Mouse (Mus musculus) hindbrain, embryonic 11.5 days (tissue): Measurements from ENCODE around the gene Lsm2. TPM values are rescaled to one million over a fixed set of nuclear protein-coding genes. Genes with fewer than 3 reads are reported as not detected.
A peak's percentile ranks its signal among the peaks of the same experiment; 100 is the strongest.
"Not testable (repeated sequence)": the region's sequence is repeated elsewhere in the genome, so short reads cannot be mapped to it uniquely, and the experiment has no call there.

Experiments used
- ATAC-seq: fragments of 200-750 bp; cut with Nextera tagmentation; 2 replicates; pipeline ENCODE4 v1.8.0; 2017; ENCODE audit warnings: mild to moderate bottlenecking, moderate TSS enrichment, moderate library complexity; ENCODE audit not compliant: low FRiP score
- DNase-seq: peaks from one replicate; pipeline ENCODE4 v3.0.0-alpha.2; 2015; ENCODE audit warnings: low spot score
- H3K27ac ChIP-seq: fragments of 300-500 bp; sonication (generic); 2 replicates; pipeline ENCODE4 v1.5.1; 2014; ENCODE audit warnings: mild to moderate bottlenecking, low read depth, low read length
- H3K27me3 ChIP-seq: fragments of 300-500 bp; sonication (generic); 2 replicates; pipeline ENCODE4 v1.6.1; 2014; ENCODE audit warnings: mild to moderate bottlenecking, low read length, moderate library complexity, mixed read lengths; ENCODE audit not compliant: control insufficient read depth, insufficient read depth
- H3K36me3 ChIP-seq: fragments of 300-500 bp; sonication (generic); 2 replicates; pipeline ENCODE4 v1.6.1; 2014; ENCODE audit warnings: mild to moderate bottlenecking, low read length, moderate library complexity, mixed read lengths; ENCODE audit not compliant: control insufficient read depth, insufficient read depth
- H3K4me1 ChIP-seq: fragments of 300-500 bp; sonication (generic); replicated peaks from 2 replicates; pipeline ENCODE4 v1.6.1; 2014; ENCODE audit warnings: low read length, mixed read lengths; ENCODE audit not compliant: control insufficient read depth, insufficient read depth
- H3K4me2 ChIP-seq: fragments of 300-500 bp; sonication (generic); replicated peaks from 2 replicates; pipeline ENCODE4 v1.6.1; 2014; ENCODE audit warnings: mild to moderate bottlenecking, low read depth, low read length
- H3K4me3 ChIP-seq: fragments of 300-500 bp; sonication (generic); 2 replicates; pipeline ENCODE4 v1.5.1; 2014; ENCODE audit warnings: low read depth, low read length
- H3K9ac ChIP-seq: fragments of 300-500 bp; sonication (generic); 2 replicates; pipeline ENCODE4 v1.6.1; 2014; ENCODE audit warnings: low read depth, low read length
- H3K9me3 ChIP-seq: fragments of 300-500 bp; sonication (generic); 2 replicates; pipeline ENCODE4 v1.6.1; 2016; ENCODE audit warnings: low read length; ENCODE audit not compliant: control insufficient read depth
- WGBS: fragments of 180-500 bp; shearing (Covaris S2); extraction: QIAGEN DNeasy Blood & Tissue Kit; methylation state at CpG from one replicate; pipeline ENCODE4 v1.1.7; 2014; 5-methylcytosine and 5-hydroxymethylcytosine counted together
- polyA plus RNA-seq: library from polyadenylated mRNA; unstranded; fragments of >200 nt; fragmentation: Nextera tagmentation; extraction: Ambion mirVana; gene quantifications from 2 replicates; pipeline ENCODE4 v1.2.1, GENCODE M21; 2014

Lsm2 gene
- polyA plus RNA-seq, 1 experiment from 2014 or later, result 207 TPM

DNA sequence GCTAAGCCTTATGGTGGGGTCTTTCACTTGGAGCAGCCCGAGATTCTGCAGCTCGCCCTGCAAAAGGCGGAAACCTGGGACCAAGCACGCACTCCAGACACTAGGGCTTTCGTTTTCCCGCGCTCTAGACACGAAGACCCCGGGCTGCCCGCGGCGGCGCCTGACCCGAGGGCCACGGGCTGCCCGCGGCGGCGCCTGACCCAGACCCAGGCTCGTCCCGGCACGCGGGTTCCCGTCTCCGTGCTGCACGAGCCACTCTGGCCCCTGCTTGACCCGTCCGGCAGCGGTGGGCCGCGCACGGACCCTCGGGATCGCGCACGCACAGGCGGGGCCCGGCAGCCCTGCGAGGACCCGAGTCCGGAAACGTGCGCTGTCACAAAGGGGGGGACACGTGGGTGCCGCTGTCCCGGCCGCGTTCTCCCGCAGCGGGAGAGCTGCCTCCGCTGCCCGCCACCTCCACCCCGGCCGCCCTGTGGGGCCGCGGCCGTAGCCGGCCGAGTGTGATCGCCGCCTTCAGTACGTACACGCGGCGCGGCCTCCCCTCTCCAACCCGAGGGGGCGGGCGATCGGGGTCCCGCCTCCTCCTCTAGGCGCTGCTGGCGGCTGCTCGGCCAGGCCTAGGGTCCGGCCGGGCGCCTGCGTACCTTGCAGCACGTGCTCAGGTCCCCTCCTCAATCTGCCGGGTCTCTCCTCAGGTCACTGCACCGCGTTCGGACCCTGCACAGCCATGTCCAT, 19.2 kb downstream of the Lsm2 start, which contains the start of gene Vars:
Vars (plus strand) TSS at position 271 of the 735 bp plus-strand sequence.
- peaks cover 7% of the 10 kb centered on the region for H3K4me1 ChIP-seq
- H3K27me3 ChIP-seq, result no peaks in the 10 kb centered on the region
- H3K9me3 ChIP-seq, result no peaks in the 10 kb centered on the region
- peak; percentile 91 for ATAC-seq
- WGBS, result under 1% methylated on average over 82 of the region's 83 CpGs
- peaks cover 12% of the 10 kb centered on the region; the same call in 1 of the 2 replicates for H3K36me3 ChIP-seq
- peak within 1 kb of the TSS; percentile 89 for H3K4me3 ChIP-seq
- H3K4me2 ChIP-seq, result peak within 1 kb of the TSS; percentile 99
- DNase-seq, result peak; percentile 93
- peak within 1 kb of the TSS; percentile 97 for H3K27ac ChIP-seq
- peak within 1 kb of the TSS; percentile 95 for H3K9ac ChIP-seq

DNA sequence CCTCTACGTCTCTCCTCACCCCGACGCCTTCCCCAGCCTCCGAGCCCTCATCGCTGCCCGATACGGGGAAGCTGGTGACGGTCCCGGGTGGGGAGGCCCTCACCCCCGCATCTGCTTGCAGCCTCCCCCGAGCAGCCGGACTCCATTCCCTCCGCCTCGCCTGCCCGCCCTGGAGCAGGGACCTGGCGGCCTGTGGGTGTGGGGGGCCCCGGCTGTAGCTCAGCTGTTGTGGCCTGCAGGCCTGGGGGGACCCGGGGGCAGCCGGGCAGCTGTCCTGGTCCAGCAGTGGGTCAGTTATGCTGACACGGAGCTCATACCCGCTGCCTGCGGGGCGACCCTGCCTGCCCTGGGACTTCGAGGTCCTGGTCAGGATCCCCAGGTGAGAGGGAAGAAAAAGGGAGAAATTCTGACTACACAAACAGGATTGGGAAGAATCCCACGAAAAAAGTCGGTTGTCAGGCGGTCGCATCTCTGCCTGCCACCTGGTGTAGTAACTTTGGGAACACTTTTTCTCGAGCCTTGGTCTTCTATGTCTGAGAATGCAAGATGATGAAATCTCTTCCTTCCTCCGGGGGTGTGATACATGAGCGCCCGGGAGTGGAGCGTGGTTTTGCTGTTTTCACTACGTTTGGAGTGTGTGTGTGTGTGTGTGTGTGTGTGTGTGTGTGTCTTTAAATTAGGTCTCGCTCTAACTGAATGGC, 19.9 kb downstream of the Lsm2 start:
- H3K9me3 ChIP-seq, result no peaks in the 10 kb centered on the region
- peaks cover 7% of the 10 kb centered on the region for H3K4me1 ChIP-seq
- peak overlapping the region; percentile 99 for H3K4me2 ChIP-seq
- under 1% methylated on average over 35 of the region's 35 CpGs for WGBS
- peaks cover 12% of the 10 kb centered on the region; the same call in 1 of the 2 replicates for H3K36me3 ChIP-seq
- no peaks in the 10 kb centered on the region for H3K27me3 ChIP-seq
- peak; percentile 38 for ATAC-seq
- peak overlapping the region; percentile 89 for H3K4me3 ChIP-seq
- peak; percentile 39 for DNase-seq
- H3K27ac ChIP-seq, result peak overlapping the region; percentile 97
- H3K9ac ChIP-seq, result peak overlapping the region; percentile 95

DNA sequence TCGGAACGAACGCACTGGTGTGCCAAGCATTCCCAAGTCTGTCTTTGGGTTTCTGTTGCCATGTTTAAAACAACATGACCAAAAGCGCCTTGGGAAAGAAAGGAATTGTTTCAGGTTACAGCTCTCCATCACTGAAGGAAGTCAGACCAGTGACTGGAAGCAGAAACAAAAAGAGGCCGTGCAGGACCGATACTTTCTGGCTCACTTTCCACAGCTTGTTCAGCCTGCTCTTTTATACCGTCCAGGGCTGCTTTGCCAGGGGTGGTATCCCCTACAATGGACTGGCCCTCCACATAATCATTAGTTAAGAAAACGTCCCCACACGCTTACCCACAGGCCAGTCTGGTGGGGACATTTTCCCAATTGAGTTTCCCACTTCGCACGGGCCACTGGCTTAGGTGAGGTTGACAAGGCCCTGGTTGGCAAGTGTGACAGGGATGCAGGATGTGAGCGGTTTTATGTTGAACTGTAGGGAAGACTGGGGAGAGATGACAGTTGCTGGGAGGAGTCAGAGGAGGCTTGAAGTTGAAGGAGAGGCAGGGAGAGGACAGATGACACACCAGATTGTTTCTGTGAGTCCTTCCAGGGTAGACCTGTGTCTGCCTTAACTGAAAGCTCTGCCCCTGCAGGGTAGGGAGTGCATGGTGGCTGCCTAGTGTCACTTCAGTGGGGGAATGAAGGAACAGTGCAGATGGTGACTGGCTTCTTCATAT, 20.6 kb downstream of the Lsm2 start:
- Histone ChIP-seq H3K27me3 (no peaks in the 10 kb centered on the region), H3K27ac (peak overlapping the region; percentile 97), H3K4me2 (peak overlapping the region; percentile 99), H3K4me1 (peaks cover 7% of the 10 kb centered on the region), H3K9ac (peak overlapping the region; percentile 95), H3K36me3 (peaks cover 12% of the 10 kb centered on the region; the same call in 1 of the 2 replicates), H3K9me3 (no peaks in the 10 kb centered on the region), H3K4me3 (peak overlapping the region; percentile 89)
- DNase-seq (no peak), ATAC-seq (no peak)
- WGBS, result 12% methylated on average over 12 of the region's 12 CpGs

DNA sequence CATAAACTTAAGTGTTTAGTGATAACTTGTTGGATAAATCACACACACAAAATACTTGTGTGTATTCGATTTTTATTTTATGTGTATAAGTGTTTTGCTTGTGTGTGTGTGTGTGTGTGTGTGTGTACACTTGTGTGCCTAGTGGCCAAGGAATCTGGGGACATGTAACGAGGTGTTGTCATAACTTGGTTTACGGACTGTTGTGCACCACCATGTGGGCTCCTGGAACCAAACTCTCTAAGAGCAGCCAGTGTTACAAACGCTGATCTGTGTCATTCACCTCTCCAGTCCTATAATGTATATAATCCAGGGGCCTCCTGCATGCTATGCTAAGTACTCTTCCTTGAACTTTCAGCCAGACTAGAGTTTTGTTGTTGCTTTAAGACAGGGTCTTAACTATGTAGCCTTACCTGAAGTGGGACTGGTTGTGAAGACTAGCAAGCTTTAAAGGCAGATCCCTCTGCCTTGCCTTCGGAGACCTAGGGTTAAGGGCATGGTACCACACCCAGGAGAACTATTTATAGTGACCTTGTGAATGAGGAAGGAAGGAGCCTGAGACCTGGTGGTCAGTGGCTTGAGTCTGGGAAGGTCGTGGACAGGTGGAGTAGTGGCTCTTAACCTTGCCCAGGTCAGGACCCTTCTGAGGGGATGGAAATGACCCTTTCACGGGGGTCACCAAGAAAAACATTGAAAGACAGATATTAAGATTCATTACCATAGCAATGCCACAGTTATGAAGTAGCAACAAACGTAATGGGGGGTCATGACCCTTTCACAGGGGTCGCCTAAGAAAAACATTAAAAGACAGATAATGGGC, 21.6 kb downstream of the Lsm2 start:
- ATAC-seq (no peak), DNase-seq (no peak)
- Histone ChIP-seq H3K4me1 (peaks cover 7% of the 10 kb centered on the region), H3K36me3 (peaks cover 12% of the 10 kb centered on the region; the same call in 1 of the 2 replicates), H3K27me3 (no peaks in the 10 kb centered on the region), H3K9ac (0 out of 2 replicates have a peak overlapping the region, but pooled peaks have one; percentile 2), H3K9me3 (no peaks in the 10 kb centered on the region), H3K4me2 (peak overlapping the region; percentile 99; the same call in 1 of the 2 replicates), H3K27ac (no peak overlapping the region), H3K4me3 (no peak overlapping the region; the same call in 1 of the 2 replicates)
- 83% methylated on average over 9 of the region's 9 CpGs for WGBS

DNA sequence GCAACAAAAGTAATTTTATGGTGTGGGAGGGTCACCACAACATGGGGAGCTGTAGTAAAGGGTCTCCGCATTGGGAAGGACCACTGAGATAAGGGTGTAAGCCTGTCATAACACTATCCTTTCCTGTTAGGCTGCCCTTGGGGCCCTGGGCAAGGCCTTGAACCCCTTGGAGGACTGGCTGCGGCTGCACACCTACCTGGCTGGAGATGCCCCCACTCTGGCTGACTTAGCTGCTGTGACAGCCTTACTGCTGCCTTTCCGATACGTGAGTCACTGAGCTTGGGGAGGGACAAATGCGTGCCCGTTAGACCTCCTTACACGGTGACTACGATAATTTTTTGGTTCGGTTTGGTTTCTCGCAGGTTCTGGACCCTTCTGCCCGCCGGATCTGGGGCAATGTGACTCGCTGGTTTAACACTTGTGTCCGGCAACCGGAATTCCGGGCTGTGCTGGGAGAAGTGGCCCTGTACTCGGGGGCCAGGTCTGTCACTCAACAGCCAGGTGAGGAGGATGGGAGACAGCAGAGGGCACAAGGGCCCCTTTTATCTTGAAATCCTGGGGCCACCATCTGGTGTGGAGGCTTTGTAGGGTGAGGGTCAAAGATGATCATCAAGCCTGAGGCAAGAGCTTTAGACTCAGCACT, 22.5 kb downstream of the Lsm2 start:
- 96% methylated on average over 17 of the region's 17 CpGs for WGBS
- no peaks in the 10 kb centered on the region for H3K9me3 ChIP-seq
- DNase-seq (no peak), ATAC-seq (no peak)
- no peaks in the 10 kb centered on the region for H3K27me3 ChIP-seq
- H3K4me3 ChIP-seq, result no peak overlapping the region
- H3K4me2 ChIP-seq, result no peak overlapping the region
- no peak overlapping the region for H3K9ac ChIP-seq
- peaks cover 14% of the 10 kb centered on the region; the same call in 1 of the 2 replicates for H3K36me3 ChIP-seq
- no peak overlapping the region for H3K27ac ChIP-seq
- peaks cover 7% of the 10 kb centered on the region for H3K4me1 ChIP-seq

DNA sequence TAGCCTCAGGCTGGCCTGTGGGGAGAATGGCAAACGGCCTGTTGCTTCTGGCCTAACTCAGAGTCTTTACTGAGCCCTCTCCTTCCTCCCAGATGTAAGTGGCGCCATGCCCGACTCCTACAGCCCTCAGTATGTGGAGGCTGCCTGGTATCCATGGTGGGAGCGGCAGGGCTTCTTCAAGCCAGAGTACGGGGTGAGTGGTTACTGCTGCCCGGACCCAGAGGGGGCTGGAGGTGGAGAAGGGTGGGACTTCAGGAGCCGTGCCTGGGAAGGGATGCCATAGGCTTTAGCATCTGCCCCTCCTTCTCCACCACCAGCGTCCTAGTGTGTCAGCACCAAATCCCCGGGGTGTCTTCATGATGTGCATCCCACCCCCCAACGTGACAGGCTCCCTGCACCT, 23.5 kb downstream of the Lsm2 start:
- Histone ChIP-seq H3K4me1 (peaks cover 7% of the 10 kb centered on the region), H3K27ac (no peak overlapping the region), H3K4me3 (no peak overlapping the region), H3K9me3 (no peaks in the 10 kb centered on the region), H3K9ac (no peak overlapping the region), H3K27me3 (no peaks in the 10 kb centered on the region), H3K4me2 (no peak overlapping the region), H3K36me3 (peaks cover 15% of the 10 kb centered on the region; the same call in 1 of the 2 replicates)
- WGBS, result 91% methylated on average over 10 of the region's 10 CpGs
- ATAC-seq (no peak), DNase-seq (no peak)

DNA sequence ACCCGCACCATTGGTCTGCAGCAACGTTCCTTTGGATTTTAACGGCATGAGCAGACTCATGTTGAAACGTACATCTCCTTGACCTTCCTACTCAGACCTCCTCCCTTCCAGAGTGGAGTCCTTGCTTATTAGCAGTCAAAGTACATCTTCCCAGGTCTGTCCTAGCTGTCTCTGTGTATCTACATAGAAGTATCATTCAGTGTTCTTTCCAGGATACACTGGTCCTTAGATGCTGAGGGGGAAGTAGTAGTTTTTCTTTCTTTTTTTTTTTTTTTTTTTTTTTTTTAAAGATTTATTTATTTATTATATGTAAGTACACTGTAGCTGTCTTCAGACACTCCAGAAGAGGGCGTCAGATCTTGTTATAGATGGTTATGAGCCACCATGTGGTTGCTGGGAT, 24.2 kb downstream of the Lsm2 start:
- 98% methylated on average over 4 of the region's 5 CpGs for WGBS
- not testable (repeated sequence) for H3K9ac ChIP-seq, H3K27me3 ChIP-seq, H3K27ac ChIP-seq, H3K4me2 ChIP-seq, H3K4me1 ChIP-seq, DNase-seq, H3K9me3 ChIP-seq, ATAC-seq, H3K4me3 ChIP-seq
- H3K36me3 ChIP-seq, result peaks cover 19% of the 10 kb centered on the region
